Mouse (Mus musculus): ENCODE data around the gene Ndufb7.
"Not testable (repeated sequence)": the region's sequence is repeated elsewhere in the genome, so short reads cannot be mapped to it uniquely, and the experiment has no call there.

Gene Ndufb7

DNA sequence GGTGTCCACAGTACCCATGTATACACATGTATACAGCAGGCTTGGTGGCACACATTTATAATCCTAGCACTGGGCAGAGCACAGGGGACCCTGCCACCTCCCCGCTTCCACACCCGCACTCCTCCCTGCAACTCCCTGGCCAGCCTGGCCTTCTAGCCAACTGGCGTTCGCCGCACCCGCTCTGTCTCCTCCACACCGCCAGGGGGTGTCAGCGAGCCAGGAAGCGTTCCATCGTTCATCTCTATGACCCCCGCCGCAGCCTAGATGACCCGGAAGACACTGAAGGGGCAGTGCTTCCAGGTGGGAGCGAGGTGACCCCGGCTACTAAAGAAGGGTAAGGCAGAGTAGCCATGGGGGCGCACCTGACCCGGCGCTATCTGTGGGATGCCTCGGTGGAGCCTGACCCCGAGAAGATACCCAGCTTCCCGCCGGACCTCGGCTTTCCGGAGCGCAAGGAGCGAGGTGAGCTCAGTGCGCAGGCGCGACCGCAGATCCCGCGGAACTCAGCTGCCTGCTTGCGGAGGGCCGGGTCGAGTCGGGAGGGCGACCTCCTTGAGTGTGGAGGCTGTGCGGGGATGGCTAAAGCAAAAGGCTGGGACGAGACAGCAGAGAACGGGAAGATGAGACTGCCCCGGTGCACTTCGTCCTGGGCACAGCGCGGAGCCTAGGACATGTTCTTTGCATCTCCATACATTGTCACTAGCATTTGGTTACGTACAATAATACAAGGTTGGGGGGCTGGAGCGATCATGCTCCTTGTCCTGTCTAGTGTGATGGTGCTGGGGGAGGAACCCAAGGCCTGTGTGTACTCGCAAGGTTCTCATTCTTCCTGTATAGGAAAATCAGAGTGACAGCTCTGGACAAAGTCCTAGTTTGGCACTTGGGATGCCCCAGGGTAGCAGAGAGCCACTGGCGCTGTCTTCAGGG is at the start of gene Ndufb7:
Gene Ndufb7, plus strand, starts transcription at position 203 of the 927 bp plus-strand sequence.
- CTCF ChIA-PET = interaction anchor here in 3 of 4 experiments (0.5 to 1.9 kb wide), 19 partner anchors 10 to 1001 kb away, joined by 3 to 8 read pairs (median 3); partner anchors contain the start of genes Asf1b (in 1 of the 3), Dnajb1 (in 1 of the 3), Gm10644 (in 1 of the 3) and Tecr (in 1 of the 3)
- POLR2A ChIA-PET = interaction anchor here in 2 of 4 experiments (0.6 to 3.9 kb wide), 19 partner anchors 9 to 402 kb away, joined by 3 to 27 read pairs (median 5); partner anchors contain the start of genes Ddx39 (in 1 of the 2), Dnajb1 (in 1 of the 2), Tbc1d9 (in 1 of the 2) and Tecr (in 1 of the 2)

DNA sequence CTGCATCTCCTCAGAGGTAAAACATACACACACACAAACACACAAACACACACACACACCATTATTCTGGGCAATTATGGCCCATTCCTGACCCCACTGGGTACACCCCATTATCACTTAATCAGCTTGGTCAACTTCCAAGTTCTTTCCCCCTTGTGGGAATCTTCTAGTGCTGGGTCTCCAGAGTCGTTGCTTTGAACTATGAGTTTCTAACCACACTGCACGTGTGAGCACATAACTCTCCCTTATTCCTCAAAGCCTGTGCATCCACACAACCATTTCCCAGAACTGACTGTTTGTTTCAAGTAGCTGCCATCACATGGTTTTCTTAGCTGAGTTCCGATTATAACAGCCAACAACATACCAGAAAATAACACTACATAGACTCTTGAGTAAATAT is 46.0 kb upstream of the Ndufb7 start:
- POLR2A ChIA-PET = no interaction called here
- CTCF ChIA-PET = interaction anchor here in 1 of 4 experiments (0.7 kb wide), 1 partner anchor 57 kb away, joined by 5 read pairs; no protein-coding TSS in a partner anchor

DNA sequence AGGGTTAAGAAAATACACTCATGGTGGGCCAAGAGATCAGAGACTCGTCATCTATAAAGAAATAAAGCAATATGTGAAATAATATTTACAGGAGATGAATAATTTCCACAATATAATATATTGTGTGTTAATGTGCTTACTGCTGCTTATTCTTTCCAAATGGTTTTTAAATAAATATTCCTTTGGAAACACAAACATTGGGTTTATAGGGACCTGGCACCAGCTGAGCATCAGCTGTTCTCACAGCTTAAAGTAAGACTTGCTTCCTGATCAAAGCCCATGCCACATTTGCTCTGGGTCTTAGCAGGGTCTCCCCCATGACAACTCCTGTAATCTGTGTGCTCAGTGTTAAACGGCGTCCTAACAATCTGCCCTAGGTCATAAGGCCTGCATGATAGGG is 45.6 kb upstream of the Ndufb7 start:
- POLR2A ChIA-PET = not testable (repeated sequence)
- CTCF ChIA-PET = interaction anchor here in 1 of 4 experiments (0.7 kb wide), 1 partner anchor 58 kb away, joined by 5 read pairs; no protein-coding TSS in a partner anchor

- CTCF ChIA-PET = no interaction called here
- POLR2A ChIA-PET = no interaction called here
These were observed 45.2 kb upstream of the Ndufb7 start for GRCm38 (mm10) chr8:83521310-83521709.

- POLR2A ChIA-PET = no interaction called here
- CTCF ChIA-PET = no interaction called here
These were observed 31.7 kb upstream of the Ndufb7 start for GRCm38 (mm10) chr8:83534802-83535201.

DNA sequence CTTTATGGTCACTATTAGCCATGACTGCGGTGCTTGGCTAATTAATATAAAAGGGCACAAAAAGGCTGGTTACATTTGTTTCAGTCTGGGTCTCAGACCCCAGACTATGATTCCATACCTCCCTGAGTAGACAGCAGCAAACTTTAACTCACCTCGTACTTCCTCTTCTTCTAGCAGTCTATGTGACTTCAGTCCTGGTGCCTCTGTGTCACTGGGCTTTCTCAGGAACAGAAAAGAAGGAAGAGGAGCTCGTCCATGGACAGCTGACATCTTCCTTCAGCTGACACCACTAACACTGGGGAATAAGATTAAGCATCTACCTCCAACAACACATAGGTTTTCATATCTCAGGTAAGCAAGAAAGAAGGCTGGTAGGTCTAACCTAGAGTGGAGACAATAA is 30.7 kb upstream of the Ndufb7 start, which contains the start of gene Olfr370:
Gene Olfr370, plus strand, starts transcription at position 45 of the 400 bp plus-strand sequence.
- ChIA-PET POLR2A (no interaction called here), CTCF (no interaction called here)

GRCm38 (mm10) chr8:83562669-83563068 is 3.8 kb upstream of the Ndufb7 start:
- CTCF ChIA-PET = no interaction called here
- POLR2A ChIA-PET = interaction anchor here in 1 of 4 experiments (1.0 kb wide), 1 partner anchor 17 kb away, joined by 3 read pairs; no protein-coding TSS in a partner anchor

GRCm38 (mm10) chr8:83563246-83563645 is 3.2 kb upstream of the Ndufb7 start:
- CTCF ChIA-PET = interaction anchor here in 1 of 4 experiments (0.7 kb wide), 1 partner anchor 15 kb away, joined by 7 read pairs; no protein-coding TSS in a partner anchor
- POLR2A ChIA-PET = no interaction called here

GRCm38 (mm10) chr8:83565731-83566375 is 618 bp upstream of the Ndufb7 start:
- ChIA-PET POLR2A (interaction anchor here in 3 of 4 experiments (0.6 to 1.1 kb wide), 14 partner anchors 8 to 149 kb away, joined by 3 to 9 read pairs (median 4); partner anchors contain the start of genes Dnajb1 (in 2 of the 3), Tecr (in 2 of the 3), Ddx39 (in 1 of the 3) and Gipc1 (in 1 of the 3)), CTCF (interaction anchor here in 3 of 4 experiments (0.5 to 1.1 kb wide), 15 partner anchors 8 to 476 kb away, joined by 3 to 7 read pairs (median 4); partner anchors contain the start of genes Asf1b (in 1 of the 3), Dnajb1 (in 1 of the 3), Gm10644 (in 1 of the 3) and Tecr (in 1 of the 3))

DNA sequence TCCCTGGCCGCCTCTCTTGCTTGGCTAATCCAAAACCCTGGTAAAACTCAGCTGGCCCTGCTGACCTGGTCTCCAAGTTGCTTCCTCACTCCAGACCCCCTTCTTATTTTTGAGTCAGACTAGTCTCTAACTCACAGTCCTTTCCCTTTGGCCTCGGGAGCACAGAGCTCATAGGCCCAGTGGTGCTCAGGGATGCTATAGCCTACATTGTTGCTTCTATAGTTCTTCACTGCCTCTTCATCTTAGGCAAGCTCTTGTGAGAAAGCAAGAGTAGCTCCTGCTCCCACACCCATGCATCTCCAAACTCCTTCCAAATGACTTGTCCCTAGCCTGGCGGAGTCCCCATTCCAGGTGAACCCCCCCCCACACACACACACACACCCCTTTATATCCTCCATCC is 1.2 kb downstream of the Ndufb7 start:
- ChIA-PET POLR2A (interaction anchor here in 3 of 4 experiments (0.6 to 3.9 kb wide), 17 partner anchors 10 to 403 kb away, joined by 3 to 27 read pairs (median 5); partner anchors contain the start of genes Tbc1d9 (in 2 of the 3), Dnajb1 (in 1 of the 3) and Tecr (in 1 of the 3)), CTCF (interaction anchor here in 3 of 4 experiments (0.8 to 1.9 kb wide), 4 partner anchors 9 to 117 kb away, joined by 3 to 8 read pairs (median 6); no protein-coding TSS in a partner anchor)

GRCm38 (mm10) chr8:83568128-83568527 is 1.7 kb downstream of the Ndufb7 start:
- ChIA-PET POLR2A (interaction anchor here in 3 of 4 experiments (0.5 to 3.9 kb wide), 13 partner anchors 9 to 403 kb away, joined by 3 to 27 read pairs (median 6); partner anchors contain the start of genes Dnajb1 (in 1 of the 3), Tbc1d9 (in 1 of the 3) and Tecr (in 1 of the 3)), CTCF (interaction anchor here in 1 of 4 experiments (1.9 kb wide), 1 partner anchor 9 kb away, joined by 8 read pairs; no protein-coding TSS in a partner anchor)

DNA sequence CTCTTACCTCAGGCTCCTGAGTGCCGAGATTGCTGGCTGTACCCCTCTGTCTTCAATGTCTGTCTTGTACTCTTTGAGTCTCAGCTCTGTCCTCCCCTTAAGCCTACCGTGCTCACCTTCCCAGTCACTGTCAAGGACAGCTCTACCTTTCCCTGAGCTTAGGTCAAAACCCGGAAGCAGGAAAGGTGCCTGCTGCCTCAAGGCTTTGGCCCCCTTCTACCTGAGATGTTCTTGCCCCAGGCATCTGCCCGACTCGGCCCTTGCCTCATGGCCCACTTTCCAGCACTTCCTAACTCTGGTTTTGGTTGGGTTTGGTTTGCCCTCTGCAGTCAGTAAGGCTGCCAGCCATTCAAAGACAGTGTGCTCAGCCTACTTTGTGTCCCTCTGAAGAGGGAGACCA is 2.3 kb downstream of the Ndufb7 start:
- ChIA-PET POLR2A (interaction anchor here in 3 of 4 experiments (0.7 to 3.9 kb wide), 14 partner anchors 8 to 404 kb away, joined by 3 to 27 read pairs (median 4); partner anchors contain the start of genes Dnajb1 (in 1 of the 3), Tbc1d9 (in 1 of the 3) and Tecr (in 1 of the 3)), CTCF (no interaction called here)

DNA sequence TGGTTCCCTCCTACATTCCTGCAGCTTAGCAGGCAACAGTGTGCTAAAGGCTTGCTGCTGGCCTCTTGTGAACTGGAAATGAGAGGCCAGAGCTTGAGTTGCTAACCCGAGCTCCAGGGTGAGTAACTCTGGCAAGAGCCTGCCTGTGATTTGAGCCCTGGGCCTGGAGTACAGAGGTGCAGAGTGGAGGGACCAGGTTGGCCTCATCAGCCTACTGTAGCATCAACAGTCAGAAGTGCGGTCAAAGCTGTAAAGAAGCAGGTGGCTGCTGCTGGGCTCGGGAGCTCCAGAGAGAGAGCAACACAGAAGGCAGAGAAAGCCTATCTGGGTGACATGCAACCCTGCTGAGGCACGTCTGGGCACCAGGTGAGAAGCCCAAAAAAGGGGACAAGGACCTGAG is 2.7 kb downstream of the Ndufb7 start:
- CTCF ChIA-PET = interaction anchor here in 1 of 4 experiments (0.9 kb wide), 1 partner anchor 26 kb away, joined by 3 read pairs; no protein-coding TSS in a partner anchor
- POLR2A ChIA-PET = interaction anchor here in 2 of 4 experiments (0.6 to 3.9 kb wide), 13 partner anchors 9 to 143 kb away, joined by 3 to 27 read pairs (median 5); partner anchors contain the start of genes Dnajb1 (in 1 of the 2) and Tecr (in 1 of the 2)

- ChIA-PET CTCF (interaction anchor here in 1 of 4 experiments (0.9 kb wide), 1 partner anchor 24 kb away, joined by 3 read pairs; no protein-coding TSS in a partner anchor), POLR2A (interaction anchor here in 3 of 4 experiments (0.6 to 3.9 kb wide), 12 partner anchors 7 to 44 kb away, joined by 3 to 27 read pairs (median 4); partner anchors contain the start of genes Dnajb1 (in 1 of the 3) and Tecr (in 1 of the 3))
These were observed 4.0 kb downstream of the Ndufb7 start for GRCm38 (mm10) chr8:83570272-83571000.

DNA sequence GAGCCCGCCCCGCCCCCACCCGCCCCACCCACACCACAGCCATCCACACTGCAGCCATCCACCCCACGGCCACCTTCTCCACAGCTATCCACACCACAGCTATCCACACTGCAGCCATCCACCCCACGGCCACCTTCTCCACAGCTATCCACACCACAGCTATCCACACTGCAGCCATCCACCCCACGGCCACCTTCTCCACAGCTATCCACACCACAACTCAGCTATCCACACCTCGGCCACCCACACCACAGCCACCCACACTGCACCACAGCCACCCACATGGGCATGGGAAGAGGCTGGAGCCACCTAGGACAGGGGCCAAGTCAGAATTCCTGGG is 4.5 kb downstream of the Ndufb7 start:
- CTCF ChIA-PET = not testable (repeated sequence)
- POLR2A ChIA-PET = interaction anchor here in 2 of 4 experiments (0.6 to 2.2 kb wide), 2 partner anchors 11 to 23 kb away, joined by 3 to 6 read pairs; no protein-coding TSS in a partner anchor

DNA sequence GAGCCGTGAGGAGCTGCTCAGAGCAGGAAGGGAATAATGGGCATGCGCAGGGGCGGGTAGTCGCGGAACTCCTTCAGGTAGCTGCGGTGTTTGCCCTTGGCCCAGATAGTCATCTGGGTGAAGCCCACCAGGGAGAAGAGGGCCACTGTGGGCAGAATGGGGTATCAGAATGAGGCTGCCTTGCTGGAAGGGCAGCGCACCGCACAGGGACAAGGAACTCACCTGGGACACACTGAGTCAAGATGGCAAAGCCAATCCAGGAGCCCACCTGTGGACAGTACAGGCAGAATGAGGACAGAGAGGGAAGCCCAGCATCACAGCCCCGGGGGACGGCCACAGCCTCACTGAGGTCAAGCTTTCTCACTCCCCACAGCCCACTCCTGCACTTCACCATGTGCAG is 5.3 kb downstream of the Ndufb7 start:
- POLR2A ChIA-PET = interaction anchor here in 2 of 4 experiments (0.6 to 1.1 kb wide), 3 partner anchors 18 to 539 kb away, joined by 3 to 6 read pairs (median 3); no protein-coding TSS in a partner anchor
- CTCF ChIA-PET = no interaction called here

DNA sequence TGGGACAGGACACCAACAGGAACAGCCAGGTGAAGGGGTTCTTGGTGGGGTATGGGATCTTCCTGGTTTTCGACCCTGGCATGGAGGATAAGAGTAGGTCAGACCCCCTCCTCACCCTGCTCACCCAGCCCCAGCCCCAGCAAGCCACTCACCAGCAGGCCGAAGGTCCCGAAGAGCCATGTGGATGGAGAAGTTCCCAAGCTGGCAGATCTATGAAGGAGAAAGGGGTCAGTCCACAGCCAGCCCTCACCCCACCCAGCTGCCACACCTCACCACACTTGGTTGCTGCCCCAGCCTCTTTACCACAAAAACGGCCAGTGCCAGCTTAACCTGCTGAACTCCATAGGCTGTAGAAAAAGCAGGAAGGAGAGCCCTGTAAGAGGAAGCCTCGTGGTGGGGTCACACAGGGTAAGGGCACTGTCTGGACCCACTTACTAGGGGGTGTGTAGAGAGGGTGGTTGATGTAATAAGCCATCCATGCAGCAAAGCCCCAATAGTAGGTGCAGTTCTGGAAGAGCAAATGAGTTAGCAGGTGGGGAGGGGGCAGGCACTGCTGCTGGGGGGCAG is 5.9 kb downstream of the Ndufb7 start:
- ChIA-PET CTCF (no interaction called here), POLR2A (interaction anchor here in 2 of 4 experiments (0.6 to 1.3 kb wide), 7 partner anchors 14 to 1170 kb away, joined by 3 to 6 read pairs (median 3); partner anchors contain the start of gene Il15 (in 1 of the 2))
